Mouse (Mus musculus) neural tube, embryonic 14.5 days (tissue): ENCODE data around the gene Gm6096. TPM values are rescaled to one million over a fixed set of nuclear protein-coding genes. Genes with fewer than 3 reads are reported as not detected.
"Not testable (repeated sequence)": the region's sequence is repeated elsewhere in the genome, so short reads cannot be mapped to it uniquely, and the experiment has no call there.

Source experiments
- ATAC-seq: fragments of 200-750 bp; cut with Nextera tagmentation; 2 replicates; pipeline ENCODE4 v1.8.0; 2017; ENCODE audit warnings: low read depth, mild to moderate bottlenecking, moderate TSS enrichment, moderate library complexity
- H3K27ac ChIP-seq: fragments of 300-500 bp; sonication (generic); 2 replicates; pipeline ENCODE4 v1.5.1; 2014; ENCODE audit warnings: low read depth, mild to moderate bottlenecking, control low read depth, low read length, moderate library complexity, mixed read lengths
- H3K27me3 ChIP-seq: fragments of 300-500 bp; sonication (generic); 2 replicates; pipeline ENCODE4 v1.6.1; 2014; ENCODE audit warnings: low read length; ENCODE audit not compliant: control insufficient read depth, insufficient read depth
- H3K36me3 ChIP-seq: fragments of 300-500 bp; sonication (generic); 2 replicates; pipeline ENCODE4 v1.6.1; 2014; ENCODE audit warnings: low read length, mixed read lengths; ENCODE audit not compliant: control insufficient read depth, insufficient read depth
- H3K4me1 ChIP-seq: fragments of 300-500 bp; sonication (generic); 2 replicates; pipeline ENCODE4 v1.6.1; 2014; ENCODE audit warnings: low read length; ENCODE audit not compliant: control insufficient read depth, insufficient read depth
- H3K4me2 ChIP-seq: fragments of 300-500 bp; sonication (generic); 2 replicates; pipeline ENCODE4 v1.6.1; 2014; ENCODE audit warnings: mild to moderate bottlenecking, low read depth, low read length, control low read depth
- H3K4me3 ChIP-seq: fragments of 300-500 bp; sonication (generic); 2 replicates; pipeline ENCODE4 v1.5.1; 2014; ENCODE audit warnings: low read depth, low read length, control low read depth, mixed read lengths
- H3K9ac ChIP-seq: fragments of 300-500 bp; sonication (generic); replicated peaks from 2 replicates; pipeline ENCODE4 v1.6.1; 2014; ENCODE audit warnings: low read depth, mild to moderate bottlenecking, control low read depth, low read length, mixed read lengths
- H3K9me3 ChIP-seq: fragments of 300-500 bp; sonication (generic); 2 replicates; pipeline ENCODE4 v1.6.1; 2016; ENCODE audit warnings: low read length; ENCODE audit not compliant: control insufficient read depth
- WGBS: fragments of 180-500 bp; shearing (Covaris S2); extraction: QIAGEN DNeasy Blood & Tissue Kit; methylation state at CpG from one replicate; pipeline ENCODE4 v1.1.7; 2014; 5-methylcytosine and 5-hydroxymethylcytosine counted together
- polyA plus RNA-seq: library from polyadenylated mRNA; unstranded; fragments of >200 nt; fragmentation: Nextera tagmentation; extraction: Ambion mirVana; gene quantifications from 2 replicates; pipeline ENCODE4 v1.2.1, GENCODE M21; 2014

Gene Gm6096
- 0.85 TPM in 1 of 2 replicates, not detected in the other for polyA plus RNA-seq

DNA sequence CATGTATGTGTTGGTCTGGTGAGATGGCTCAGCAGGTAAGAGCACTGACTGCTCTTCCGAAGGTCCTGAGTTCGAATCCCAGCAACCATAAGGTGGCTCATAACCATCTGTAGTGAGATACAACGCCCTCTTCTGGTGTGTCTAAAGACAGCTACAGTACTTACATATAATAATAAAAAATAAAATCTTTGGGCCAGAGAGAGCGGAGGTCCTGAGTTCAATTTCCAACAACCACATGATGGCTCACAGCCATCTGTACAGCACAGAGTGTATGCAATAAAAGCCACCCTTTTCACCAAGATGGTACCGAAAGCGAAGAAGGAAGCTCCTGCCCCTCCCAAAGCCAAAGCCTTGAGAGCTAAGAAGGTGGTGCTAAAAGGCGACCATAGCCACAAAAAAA, at the start of gene Gm6096:
Gm6096 (plus strand) TSS at position 301 of the 400 bp plus-strand sequence.
- no peaks in the 10 kb centered on the region for H3K27me3 ChIP-seq
- no peak within 1 kb of the TSS for H3K4me3 ChIP-seq
- no peak within 1 kb of the TSS for H3K9ac ChIP-seq
- no peak within 1 kb of the TSS for H3K4me2 ChIP-seq
- H3K9me3 ChIP-seq = no peaks in the 10 kb centered on the region
- H3K27ac ChIP-seq = no peak within 1 kb of the TSS
- 94% methylated on average over 7 of the region's 7 CpGs for WGBS
- H3K36me3 ChIP-seq = peaks cover 28% of the 10 kb centered on the region
- no peaks in the 10 kb centered on the region for H3K4me1 ChIP-seq
- no peak for ATAC-seq

DNA sequence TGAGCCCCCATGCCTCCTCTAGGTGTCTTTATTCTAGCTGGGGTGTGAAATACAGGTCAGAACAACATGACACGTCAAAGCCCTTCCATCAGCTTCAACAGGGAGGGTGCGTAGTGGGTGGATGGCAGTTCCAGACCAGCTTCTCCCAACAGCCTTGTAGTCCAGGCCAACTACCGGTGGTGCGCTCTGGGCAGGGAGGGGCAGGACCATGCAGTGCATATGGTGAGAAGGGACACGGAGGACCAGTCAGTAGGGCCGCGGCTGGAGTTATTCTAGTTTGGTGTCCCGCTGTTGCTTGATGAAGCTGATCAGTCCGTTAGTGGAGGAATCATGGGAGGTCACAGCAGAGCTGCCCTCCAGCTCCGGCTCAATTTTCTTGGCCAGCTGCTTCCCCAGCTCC, 48.7 kb upstream of the Gm6096 start:
- 94% methylated on average over 10 of the region's 10 CpGs for WGBS
- H3K4me1 ChIP-seq, H3K27ac ChIP-seq, H3K9ac ChIP-seq, H3K4me2 ChIP-seq, H3K27me3 ChIP-seq, H3K4me3 ChIP-seq, H3K9me3 ChIP-seq, ATAC-seq: not testable (repeated sequence)
- peaks cover 49% of the 10 kb centered on the region for H3K36me3 ChIP-seq

DNA sequence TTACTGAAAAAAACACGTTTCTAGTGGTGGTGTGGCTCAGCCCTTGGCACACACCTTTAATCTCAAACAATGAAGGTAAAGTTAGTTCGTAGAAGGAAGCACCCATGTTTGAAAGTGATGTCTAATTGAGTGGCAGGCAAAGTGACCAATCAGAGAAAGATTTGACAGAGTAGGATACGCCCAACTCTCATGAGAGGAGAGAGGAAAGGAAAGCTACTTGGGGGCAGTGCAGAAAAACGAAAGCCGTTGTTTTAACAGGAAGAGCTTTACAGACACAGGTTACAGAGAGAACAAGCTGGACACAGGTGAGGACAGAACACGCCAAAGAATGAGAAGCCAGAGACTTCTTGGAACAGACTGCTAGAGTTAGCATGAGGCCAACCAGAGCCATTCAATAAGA, 44.5 kb upstream of the Gm6096 start:
- Histone ChIP-seq H3K27ac (no peak overlapping the region), H3K9me3 (no peaks in the 10 kb centered on the region), H3K36me3 (peaks cover 71% of the 10 kb centered on the region), H3K4me2 (no peak overlapping the region), H3K9ac (no peak overlapping the region), H3K27me3 (no peaks in the 10 kb centered on the region), H3K4me1 (no peaks in the 10 kb centered on the region), H3K4me3 (no peak overlapping the region)
- 93% methylated on average over 6 of the region's 6 CpGs for WGBS
- no peak for ATAC-seq

DNA sequence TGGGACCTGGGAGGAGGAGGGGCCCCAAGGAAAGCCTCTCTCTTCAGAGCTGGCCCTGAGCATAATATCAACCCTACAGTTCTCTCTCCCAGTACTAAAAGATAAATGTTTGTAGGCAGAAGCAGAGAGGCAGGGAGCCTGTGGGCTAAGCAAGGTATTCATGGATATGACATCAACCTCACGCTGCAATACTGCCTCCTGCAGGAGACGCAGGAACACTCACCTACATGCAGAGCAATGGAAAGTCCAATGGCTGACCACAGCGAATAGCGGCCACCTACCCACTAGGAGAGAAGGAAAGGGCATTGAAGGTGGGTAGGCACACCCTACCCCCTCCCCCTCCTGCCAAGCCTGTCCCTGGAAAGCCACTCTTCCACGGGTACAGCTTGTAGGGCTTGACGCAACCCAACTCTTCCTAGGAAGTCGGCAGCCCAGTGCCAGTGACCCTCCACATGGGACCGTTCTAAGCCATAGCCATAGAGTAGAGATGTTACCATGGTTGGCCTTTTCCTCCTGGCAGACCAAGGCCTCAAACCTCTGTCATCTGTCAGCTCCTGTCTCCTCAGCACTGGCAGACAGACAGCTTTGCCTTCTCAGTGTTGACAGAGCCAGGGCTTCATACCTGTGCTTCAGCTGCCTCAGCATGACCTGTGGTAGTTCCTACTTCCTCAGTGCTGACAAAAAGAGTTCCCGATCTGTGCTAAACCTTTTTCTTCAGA, 42.7 kb upstream of the Gm6096 start:
- H3K9ac ChIP-seq = no peak overlapping the region
- H3K27me3 ChIP-seq = no peaks in the 10 kb centered on the region
- 95% methylated on average over 9 of the region's 9 CpGs for WGBS
- no peak overlapping the region for H3K27ac ChIP-seq
- no peaks in the 10 kb centered on the region for H3K9me3 ChIP-seq
- no peak for ATAC-seq
- H3K4me2 ChIP-seq = no peak overlapping the region
- H3K36me3 ChIP-seq = peaks cover 70% of the 10 kb centered on the region
- no peak overlapping the region for H3K4me3 ChIP-seq
- no peaks in the 10 kb centered on the region for H3K4me1 ChIP-seq

DNA sequence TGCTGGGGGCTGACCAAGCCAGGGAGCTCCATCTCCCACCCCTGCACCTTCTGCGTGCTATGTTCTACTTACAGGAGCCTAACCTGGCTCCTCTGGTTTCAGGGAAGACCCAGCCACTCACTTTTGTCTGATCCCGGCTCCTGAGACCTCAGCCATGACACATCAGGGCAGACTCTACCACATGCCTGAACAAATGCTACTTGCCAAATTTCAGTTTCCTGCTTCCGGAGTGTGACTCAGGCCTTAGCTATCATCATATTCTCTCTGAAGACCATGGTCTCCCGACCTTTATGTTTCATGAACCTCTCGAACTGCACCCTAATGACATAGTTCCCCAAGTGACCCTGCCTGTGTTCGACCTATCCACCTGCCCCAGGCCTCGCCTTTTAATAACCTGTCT, 37.6 kb upstream of the Gm6096 start:
- Histone ChIP-seq H3K27me3 (no peaks in the 10 kb centered on the region), H3K4me3 (no peak overlapping the region), H3K9ac (no peak overlapping the region), H3K9me3 (no peaks in the 10 kb centered on the region), H3K27ac (no peak overlapping the region), H3K4me2 (no peak overlapping the region), H3K36me3 (peaks cover 55% of the 10 kb centered on the region), H3K4me1 (no peaks in the 10 kb centered on the region)
- ATAC-seq = no peak
- 94% methylated on average over 7 of the region's 7 CpGs for WGBS

DNA sequence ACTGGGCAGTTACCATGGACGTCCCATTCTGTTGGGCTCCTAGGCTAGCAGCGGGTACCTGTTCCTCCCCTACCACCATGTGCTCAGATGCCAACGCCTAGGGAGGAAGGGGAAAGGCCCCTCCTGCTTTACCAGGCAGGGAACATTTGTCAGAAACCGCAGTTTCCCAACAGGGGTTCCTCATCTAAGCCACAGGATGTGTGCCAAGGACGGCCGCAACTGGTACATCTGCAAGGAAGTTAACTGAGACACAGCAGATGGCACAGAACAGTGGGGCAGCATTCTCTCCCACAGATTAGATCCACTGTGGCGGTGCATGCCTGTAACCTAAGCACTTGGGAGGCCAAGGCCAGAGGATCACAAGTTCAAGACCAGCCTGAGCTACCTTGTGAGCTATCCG, 36.2 kb upstream of the Gm6096 start:
- Histone ChIP-seq H3K36me3 (peaks cover 51% of the 10 kb centered on the region), H3K27me3 (no peaks in the 10 kb centered on the region), H3K27ac (no peak overlapping the region), H3K4me3 (no peak overlapping the region), H3K9me3 (no peaks in the 10 kb centered on the region), H3K9ac (no peak overlapping the region), H3K4me2 (no peak overlapping the region), H3K4me1 (no peaks in the 10 kb centered on the region)
- 95% methylated on average over 8 of the region's 8 CpGs for WGBS
- no peak for ATAC-seq

DNA sequence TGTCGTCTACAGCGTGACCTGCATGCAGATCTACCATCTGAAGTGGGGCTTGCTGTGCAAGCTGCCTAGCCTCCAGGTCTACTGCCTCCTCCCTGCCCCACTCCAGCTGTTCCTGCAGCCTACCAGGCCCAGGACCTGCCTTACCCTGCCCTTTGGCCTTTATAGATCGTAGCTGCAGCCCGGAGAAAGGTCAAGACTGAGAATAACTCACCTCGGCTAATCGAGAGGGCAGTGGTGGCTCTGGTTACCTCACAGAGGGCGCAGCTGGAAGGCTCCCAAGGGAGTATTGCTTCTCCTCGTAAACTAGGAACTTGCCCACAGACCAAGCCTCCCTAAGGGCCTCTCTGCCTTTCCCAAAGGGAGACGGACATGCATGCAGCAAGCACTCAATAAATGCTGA, 35.4 kb upstream of the Gm6096 start:
- Histone ChIP-seq H3K4me1 (no peaks in the 10 kb centered on the region), H3K36me3 (peaks cover 49% of the 10 kb centered on the region), H3K4me3 (no peak overlapping the region), H3K9ac (no peak overlapping the region), H3K9me3 (no peaks in the 10 kb centered on the region), H3K27me3 (no peaks in the 10 kb centered on the region), H3K27ac (no peak overlapping the region), H3K4me2 (no peak overlapping the region)
- 90% methylated on average over 9 of the region's 9 CpGs for WGBS
- ATAC-seq = no peak

DNA sequence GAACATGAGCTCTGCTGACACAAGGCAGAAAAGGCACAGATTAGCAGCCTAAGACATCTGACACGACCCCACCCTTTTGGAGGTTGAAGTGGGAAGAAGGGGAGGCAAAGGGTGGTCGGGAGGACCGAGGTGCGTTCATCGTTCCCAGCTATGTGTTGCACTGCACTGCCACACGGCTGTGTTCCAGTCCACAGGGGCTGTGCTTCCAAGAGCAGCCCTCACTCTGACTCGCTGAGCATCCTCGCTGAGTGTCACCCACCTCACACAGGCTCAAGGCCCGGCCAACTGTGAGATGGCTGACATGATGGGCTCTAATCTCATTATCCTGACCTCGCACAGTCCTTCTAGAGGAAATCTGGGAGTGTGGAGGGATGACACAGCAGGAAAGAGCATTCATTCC, 34.4 kb upstream of the Gm6096 start:
- 95% methylated on average over 10 of the region's 10 CpGs for WGBS
- no peak overlapping the region for H3K4me2 ChIP-seq
- peaks cover 56% of the 10 kb centered on the region for H3K36me3 ChIP-seq
- H3K4me1 ChIP-seq = no peaks in the 10 kb centered on the region
- H3K9me3 ChIP-seq = no peaks in the 10 kb centered on the region
- ATAC-seq = no peak
- H3K4me3 ChIP-seq = no peak overlapping the region
- H3K9ac ChIP-seq = no peak overlapping the region
- no peaks in the 10 kb centered on the region for H3K27me3 ChIP-seq
- H3K27ac ChIP-seq = no peak overlapping the region

DNA sequence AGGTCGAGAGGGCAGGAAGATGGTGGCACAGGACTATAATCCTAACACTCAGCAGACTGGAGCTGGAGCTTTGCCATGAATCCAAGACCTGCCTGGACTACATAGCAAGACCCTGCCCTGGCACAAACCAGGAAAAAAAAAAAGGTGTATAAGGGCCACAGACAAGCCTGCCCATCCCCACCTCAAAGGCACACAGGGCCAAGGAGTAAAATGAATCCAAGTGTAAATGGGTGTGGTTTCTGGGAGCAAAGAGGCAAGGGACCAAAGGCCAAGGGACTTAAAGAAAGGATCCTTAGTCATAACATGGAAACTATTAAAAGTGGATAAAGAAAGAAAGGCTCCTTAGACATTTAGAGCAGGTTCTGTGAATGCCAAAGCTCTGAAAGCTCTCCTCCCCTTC, 32.3 kb upstream of the Gm6096 start:
- no peak overlapping the region for H3K4me2 ChIP-seq
- H3K4me1 ChIP-seq = no peaks in the 10 kb centered on the region
- ATAC-seq = no peak
- no peak overlapping the region for H3K27ac ChIP-seq
- H3K36me3 ChIP-seq = peaks cover 52% of the 10 kb centered on the region
- H3K4me3 ChIP-seq = no peak overlapping the region
- H3K27me3 ChIP-seq = no peaks in the 10 kb centered on the region
- no peaks in the 10 kb centered on the region for H3K9me3 ChIP-seq
- H3K9ac ChIP-seq = no peak overlapping the region
- WGBS = 77% methylated on average over 1 of the region's 1 CpGs
